Mouse (Mus musculus) left cerebral cortex, adult 2 months (tissue): ENCODE results near the gene Ccl26. TPM values are rescaled to one million over a fixed set of nuclear protein-coding genes. Genes with fewer than 3 reads are reported as not detected.
A peak's percentile ranks its signal among the peaks of the same experiment; 100 is the strongest.

Experiments used
- DNase-seq, 2 experiments: peaks; one replicate each; pipeline ENCODE4 v3.0.0; 2021 to 2022; ENCODE audit warnings: low spot score in 2 of 2, mixed read lengths in 1 of 2; ENCODE audit errors: extremely low spot score in 1 of 2
- H3K27ac ChIP-seq: fragments of 200-600 bp; 2 replicates; pipeline ENCODE4 v1.8.1; 2022
- H3K4me3 ChIP-seq: fragments of 200-600 bp; 2 replicates; pipeline ENCODE4 v1.8.1; 2022
- CTCF ChIP-seq: fragments of 200-600 bp; IDR thresholded peaks from 2 replicates; pipeline ENCODE4 v1.8.1; 2022; ENCODE audit warnings: antibody characterized with exemption, mild to moderate bottlenecking, moderate library complexity
- intact Hi-C: fragments of 180-260 bp; cut with DNase I; formaldehyde crosslinking; loops from one replicate; pipeline ENCODE4 v1.15.1; 2025
- total RNA-seq, 2 experiments: library from RNA; stranded (reverse); gene quantifications; 2 replicates each; pipeline ENCODE4 v1.2.3; 2021

The Ccl26 gene
- total RNA-seq, 2 experiments from 2014 or later = not detected

DNA sequence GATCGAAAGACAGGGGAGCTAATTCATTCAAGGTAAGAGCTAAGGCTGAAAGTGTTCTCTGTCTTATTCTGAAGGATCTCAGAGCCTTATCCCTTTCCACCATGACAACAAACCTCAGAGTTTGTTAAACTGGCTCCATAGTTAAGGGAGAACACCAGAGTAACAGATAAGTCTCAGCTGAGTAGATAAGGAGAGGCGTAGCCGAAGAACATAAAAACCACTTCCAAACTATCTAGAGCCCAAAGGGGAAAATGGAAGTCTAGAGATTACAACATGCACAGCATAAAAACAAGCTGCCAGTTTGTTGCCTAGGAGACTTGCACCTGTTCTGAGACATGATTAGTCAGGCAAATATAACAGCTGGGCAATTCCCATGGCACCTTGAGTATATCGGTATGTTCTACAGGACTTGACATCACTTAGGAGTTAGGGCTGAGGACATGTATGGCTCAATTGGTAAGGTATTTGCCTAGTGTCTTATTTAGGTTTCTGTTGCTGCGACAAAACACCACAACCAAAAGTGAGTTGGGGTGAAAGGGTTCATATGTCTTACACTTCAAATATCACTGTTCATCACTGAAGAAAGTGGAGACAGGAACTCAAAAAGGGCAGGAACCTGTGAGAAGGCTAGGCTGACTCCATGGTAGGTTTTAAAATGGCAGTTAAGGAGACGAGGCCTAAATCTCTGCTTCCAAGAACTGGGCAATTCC lies 4.3 kb upstream of the Ccl26 start:
- intact Hi-C loops = loop anchor here (5.0 kb wide), 1 partner anchor 145 kb away; no protein-coding TSS in a partner anchor
- TF ChIP-seq CTCF = no peak
- Histone ChIP-seq H3K27ac (no peak overlapping the region), H3K4me3 (no peak overlapping the region)
- no peak for DNase-seq

DNA sequence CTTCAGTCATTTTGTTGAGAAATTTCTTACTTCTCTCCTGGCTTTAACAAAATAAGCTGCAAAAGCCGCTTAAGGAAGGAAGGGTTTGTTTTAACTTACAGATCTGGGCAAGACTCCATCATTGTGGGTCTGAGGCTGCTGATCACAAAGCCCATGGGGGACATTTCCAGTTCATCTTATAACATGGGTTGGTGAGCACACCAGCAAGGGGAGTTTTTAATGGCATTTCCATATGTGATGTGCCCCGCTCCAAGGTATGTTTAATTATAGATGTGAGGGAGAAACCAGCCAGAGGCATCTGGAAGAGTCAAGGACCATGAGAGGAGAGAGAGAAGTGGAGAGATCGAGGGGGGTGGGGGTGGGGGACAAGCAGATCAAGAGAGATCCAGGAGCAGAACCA lies 5.7 kb downstream of the Ccl26 start:
- TF ChIP-seq CTCF = no peak
- H3K4me3 ChIP-seq = no peak overlapping the region
- intact Hi-C loops = no loop called here
- no peak for DNase-seq
- no peak overlapping the region for H3K27ac ChIP-seq

DNA sequence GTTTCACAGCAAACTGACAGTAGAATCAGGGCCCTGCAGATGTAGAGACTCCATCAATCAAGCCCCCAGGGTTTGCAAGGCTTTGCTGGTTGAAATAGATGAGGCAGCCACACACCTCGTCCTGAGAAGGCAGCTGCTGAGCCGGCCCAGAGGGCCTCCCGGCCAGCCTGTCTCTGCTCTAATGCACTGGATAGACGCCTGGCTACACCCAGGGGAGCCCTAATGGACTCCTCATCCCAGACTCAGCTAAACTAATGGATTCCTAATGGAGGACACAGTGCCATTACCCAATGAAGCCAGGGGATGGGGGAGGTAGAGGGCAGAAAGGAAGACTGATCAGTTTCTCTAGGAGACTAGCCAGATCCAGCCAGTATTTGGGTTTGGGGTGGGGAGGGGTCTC lies 6.3 kb downstream of the Ccl26 start:
- TF ChIP-seq CTCF = no peak

DNA sequence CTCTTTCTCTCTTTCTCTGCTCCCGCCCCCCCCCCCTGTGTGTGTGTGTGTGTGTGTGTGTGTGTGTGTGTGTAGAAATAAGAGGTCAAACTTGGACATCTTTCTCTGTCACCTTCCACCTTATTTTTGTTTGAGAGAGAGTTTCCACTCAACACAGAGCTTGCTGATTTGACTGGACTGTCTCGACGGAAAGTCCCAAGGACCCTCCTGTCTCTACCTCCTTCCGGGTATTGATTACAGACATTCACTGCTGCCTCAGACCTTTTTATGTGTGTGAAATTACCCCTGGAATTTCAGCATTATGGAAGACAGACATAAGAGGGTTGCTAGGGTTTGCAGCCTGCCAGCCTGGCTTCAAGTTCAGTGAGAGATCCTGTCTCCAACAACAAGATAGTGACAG lies 7.1 kb downstream of the Ccl26 start:
- Histone ChIP-seq H3K27ac (no peak overlapping the region), H3K4me3 (no peak overlapping the region)
- DNase-seq = no peak
- intact Hi-C loops = no loop called here
- no peak for TF ChIP-seq CTCF

More for the DNA sequence above, 6.3 kb downstream of the Ccl26 start:
- DNase-seq = no peak
- intact Hi-C loops = no loop called here
- Histone ChIP-seq H3K4me3 (no peak overlapping the region), H3K27ac (no peak overlapping the region)

DNA sequence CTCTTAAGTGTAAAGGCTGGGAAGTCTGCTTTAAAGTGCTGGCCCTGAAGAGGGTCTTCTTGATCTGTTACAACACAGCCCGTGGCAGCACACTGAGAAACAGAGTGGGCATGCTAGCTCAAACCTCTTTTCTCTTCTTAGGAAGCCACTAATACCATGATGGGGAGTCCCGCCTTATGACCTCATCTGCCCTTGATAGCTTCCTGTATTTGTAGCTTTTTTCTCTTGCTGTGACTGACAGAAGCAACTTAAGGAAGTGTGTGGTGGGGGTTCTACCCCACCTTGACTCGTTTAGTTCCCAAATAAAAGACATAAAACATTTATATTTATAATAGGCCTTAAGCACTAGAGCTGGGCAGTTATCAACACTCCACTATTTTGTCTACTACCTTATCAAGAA lies 11.8 kb downstream of the Ccl26 start:
- Histone ChIP-seq H3K27ac (no peak overlapping the region), H3K4me3 (no peak overlapping the region)
- no peak for TF ChIP-seq CTCF
- no peak for DNase-seq
- intact Hi-C loops = loop anchor here (2.0 to 5.0 kb wide), 2 partner anchors 61 to 211 kb away; no protein-coding TSS in a partner anchor

DNA sequence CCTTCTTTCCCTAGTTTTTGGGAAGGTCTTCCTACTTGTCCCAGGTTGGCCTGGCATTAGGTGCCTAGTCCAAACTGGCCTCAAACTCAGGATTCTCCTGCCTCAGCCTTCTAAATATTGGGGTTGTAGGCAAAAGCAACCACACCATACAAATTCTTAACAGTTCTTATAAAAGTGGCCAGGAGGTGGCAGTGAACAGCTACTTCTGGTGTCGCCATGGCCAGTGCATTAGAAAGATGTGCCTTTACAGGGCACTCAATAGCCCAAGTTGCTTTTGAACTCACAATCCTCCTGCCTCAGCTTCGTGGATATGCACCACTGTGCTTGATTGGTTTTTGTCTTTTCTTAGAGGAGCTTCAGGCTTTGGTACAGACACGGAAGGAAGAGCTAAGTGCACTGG lies 12.5 kb downstream of the Ccl26 start:
- Histone ChIP-seq H3K27ac (no peak overlapping the region), H3K4me3 (no peak overlapping the region)
- DNase-seq = peak in 1 of 2 experiments; percentile 32
- intact Hi-C loops = loop anchor here (2.0 to 5.0 kb wide), 2 partner anchors 62 to 211 kb away; no protein-coding TSS in a partner anchor
- TF ChIP-seq CTCF = peak; percentile 69

DNA sequence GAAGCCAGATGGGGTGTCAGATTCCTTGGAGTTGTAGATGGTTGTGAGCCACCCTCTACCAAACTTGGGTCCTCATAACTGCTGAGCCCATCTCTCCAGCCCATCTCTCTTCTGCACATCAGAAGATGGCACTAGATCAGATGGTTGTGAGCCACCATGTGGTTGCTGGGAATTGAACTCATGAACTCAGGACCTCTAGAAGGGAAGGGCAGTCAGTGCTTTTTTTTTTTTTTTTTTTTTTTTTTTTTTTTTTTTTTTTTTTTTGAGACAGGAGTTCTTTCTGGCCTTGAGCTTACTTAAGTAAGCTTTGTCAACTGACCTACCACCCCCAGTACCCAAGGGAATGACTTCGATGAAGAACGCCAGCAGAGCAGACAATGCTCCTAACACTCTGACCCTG lies 15.4 kb downstream of the Ccl26 start:
- DNase-seq = no peak
- intact Hi-C loops = loop anchor here (5.0 kb wide), 1 partner anchor 84 kb away; the partner anchor contains the start of gene Rhbdd2
- no peak for TF ChIP-seq CTCF

DNA sequence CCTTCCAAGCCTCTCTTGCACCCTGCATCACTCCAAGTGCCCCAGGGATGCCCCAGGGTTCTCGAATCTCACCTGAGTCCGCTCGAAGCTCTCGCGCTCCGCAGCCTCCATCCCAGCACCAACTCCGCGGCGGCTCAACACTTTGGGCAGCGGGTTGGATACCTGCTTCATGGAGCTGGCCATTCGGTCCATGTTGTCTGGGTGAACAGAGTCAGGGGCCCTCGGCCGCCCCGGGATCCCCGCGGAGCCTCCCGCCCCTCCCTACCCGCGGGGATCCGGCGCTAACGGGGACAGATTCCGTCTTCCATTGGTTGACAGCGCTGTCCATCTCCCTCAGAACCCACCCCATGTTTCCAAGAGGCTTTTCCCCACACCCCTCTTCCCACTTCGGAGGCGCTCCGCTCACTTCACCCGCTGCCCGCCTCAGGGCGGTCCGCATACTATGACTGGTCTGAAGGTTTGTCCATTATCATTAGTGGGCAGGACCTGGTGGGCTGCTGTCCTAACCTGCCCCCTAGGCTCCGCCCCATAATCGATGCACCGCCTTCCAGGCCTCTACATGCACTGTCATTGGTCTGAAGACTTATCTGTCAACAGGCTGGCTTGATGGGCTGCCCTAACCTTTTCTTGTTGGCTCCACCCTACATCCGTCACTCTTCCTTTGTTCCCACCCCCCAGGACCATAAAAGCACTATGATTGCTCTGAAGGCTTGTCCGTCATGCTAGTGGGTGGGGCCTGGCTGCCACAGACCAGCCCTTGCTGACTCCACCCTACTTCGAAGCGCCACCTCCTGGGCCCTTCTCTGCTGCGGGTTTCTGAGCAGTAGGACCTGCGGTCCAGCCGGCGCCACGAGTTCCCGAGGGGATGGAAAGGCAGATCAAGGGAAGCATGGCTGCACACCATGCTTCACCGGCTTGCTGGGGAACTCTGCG lies 18.2 kb downstream of the Ccl26 start, which contains the start of gene Hip1:
Gene Hip1 (minus strand): TSS at position 256 of the 933 bp plus-strand sequence.
- Histone ChIP-seq H3K27ac (peak within 1 kb of the TSS; percentile 92), H3K4me3 (peak within 1 kb of the TSS; percentile 82)
- intact Hi-C loops = loop anchor here (5.0 kb wide), 2 partner anchors 87 to 148 kb away; partner anchors contain the start of gene Rhbdd2
- peak; percentile 97 to 99 for DNase-seq
- peak; percentile 60 for TF ChIP-seq CTCF

More for the DNA sequence above, 15.4 kb downstream of the Ccl26 start:
- Histone ChIP-seq H3K27ac (no peak overlapping the region), H3K4me3 (no peak overlapping the region)

DNA sequence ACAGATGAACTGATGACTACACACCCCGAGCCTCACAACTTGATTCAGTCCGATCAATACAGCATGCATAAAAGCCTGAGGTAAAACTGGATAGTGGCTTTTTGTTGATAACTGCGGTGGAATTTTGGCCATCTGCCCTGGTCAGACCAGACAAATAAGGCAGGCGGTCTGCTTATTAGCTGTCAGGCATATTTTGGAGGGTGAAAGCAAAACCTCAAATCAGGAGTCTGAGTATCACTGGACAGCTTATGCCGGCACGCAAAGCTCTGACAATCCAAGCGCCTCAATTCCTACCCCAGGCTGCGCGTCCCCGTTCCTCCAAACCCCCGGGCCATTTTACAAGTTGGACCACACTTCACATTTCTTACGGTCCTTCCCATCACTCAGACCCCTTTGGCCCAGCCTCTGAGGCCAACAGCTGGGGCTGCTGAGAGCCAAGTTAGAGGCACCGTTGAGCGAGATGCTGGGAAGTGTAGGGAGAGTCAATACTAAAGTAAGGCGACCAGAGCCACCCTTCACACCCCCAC lies 19.3 kb downstream of the Ccl26 start:
- Histone ChIP-seq H3K27ac (peak overlapping the region; percentile 92), H3K4me3 (peak overlapping the region; percentile 82)
- TF ChIP-seq CTCF = no peak
- intact Hi-C loops = loop anchor here (5.0 kb wide), 1 partner anchor 147 kb away; no protein-coding TSS in a partner anchor
- no peak for DNase-seq

DNA sequence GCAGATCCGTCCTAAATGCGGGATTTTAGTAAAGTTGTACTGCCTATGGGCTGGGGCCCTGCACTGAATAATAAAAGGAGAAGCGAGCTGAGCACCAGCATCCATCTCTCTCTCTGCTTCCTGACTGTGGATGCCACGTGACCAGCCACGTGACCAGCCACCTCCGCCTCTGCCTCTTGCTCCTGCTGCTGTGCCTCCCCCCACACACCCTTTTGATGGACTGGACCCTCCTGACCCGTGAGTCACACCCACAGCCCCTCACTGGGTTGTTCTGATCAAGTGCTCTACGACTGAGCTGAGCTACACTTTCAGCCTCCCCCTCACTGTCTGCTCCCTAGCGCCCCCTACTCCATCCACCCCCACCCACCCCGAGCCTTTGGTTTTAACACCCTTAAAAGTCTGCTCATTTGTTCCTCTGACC lies 25.6 kb downstream of the Ccl26 start:
- no peak for TF ChIP-seq CTCF
- intact Hi-C loops = no loop called here
- DNase-seq = no peak
- Histone ChIP-seq H3K27ac (no peak overlapping the region), H3K4me3 (no peak overlapping the region)

DNA sequence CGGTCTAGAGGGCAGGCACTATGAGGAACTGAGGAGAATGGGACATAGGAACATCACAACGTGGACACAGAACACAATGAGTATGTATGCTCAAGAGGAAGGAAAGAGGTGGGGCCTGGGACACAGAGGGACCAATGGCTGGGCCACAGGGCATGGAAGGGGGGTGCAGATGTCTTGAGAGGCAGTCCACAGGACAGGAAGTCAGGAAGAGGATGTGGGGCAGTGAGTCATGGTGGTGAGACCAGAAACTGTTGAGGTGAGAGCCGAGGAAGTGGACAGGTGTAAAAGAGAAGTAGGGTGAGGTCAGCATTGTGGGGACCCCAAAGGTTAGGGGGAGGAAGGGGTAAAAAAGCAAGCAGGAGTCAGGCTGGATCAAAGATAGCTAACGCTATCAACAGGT lies 26.0 kb downstream of the Ccl26 start:
- H3K4me3 ChIP-seq = no peak overlapping the region
- no peak for DNase-seq
- intact Hi-C loops = no loop called here
- TF ChIP-seq CTCF = no peak
- H3K27ac ChIP-seq = no peak overlapping the region

DNA sequence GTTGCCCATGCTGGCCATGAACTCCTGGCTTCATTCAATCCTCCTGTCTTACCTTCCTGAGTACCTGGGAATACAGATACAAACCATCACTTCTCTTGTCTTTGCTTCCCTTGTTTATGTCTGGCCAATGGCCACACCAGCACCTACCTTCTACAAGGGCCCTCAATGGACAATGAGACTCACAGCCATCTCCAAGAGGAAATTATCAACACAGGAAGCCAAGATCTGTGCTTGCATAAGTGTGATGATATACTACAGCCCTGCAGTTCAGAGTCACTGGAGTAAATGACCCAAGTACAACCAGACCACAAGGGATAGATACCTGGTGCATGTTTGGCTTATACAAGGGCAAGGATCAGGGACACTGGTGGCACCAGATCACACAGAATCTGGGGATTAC lies 27.5 kb downstream of the Ccl26 start:
- Histone ChIP-seq H3K4me3 (no peak overlapping the region), H3K27ac (no peak overlapping the region)
- TF ChIP-seq CTCF = no peak
- DNase-seq = no peak
- intact Hi-C loops = no loop called here
